Mouse (Mus musculus): ENCODE measurements around the gene Sema5b. TPM values are rescaled to one million over a fixed set of nuclear protein-coding genes. Genes with fewer than 3 reads are reported as not detected.

The Sema5b gene
- polyA plus RNA-seq, 1 experiment: not detected

DNA sequence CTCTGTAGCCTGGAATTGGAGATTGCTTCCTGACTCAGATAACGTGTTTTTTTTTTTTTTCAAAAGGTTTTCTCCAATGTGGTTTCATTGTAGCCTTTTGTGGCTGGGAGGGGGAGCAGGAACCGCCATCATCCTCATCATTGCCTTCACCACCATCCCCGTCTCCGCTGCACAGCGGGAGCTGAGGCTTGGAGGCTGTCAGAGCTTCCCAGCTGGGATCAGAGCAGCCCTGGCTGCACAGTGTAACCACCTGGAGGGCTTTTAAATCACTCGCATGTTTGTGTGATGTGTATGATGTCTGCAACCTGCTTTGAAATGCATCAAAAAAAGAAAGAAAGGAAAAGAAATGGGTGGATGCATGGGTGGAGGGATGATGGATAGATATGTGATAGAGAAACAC is 57.0 kb downstream of the Sema5b start:
- 62% methylated on average over 6 of the region's 6 CpGs for WGBS
- H3K4me1 ChIP-seq (ENCODE audit: control insufficient read depth, insufficient read depth, low read length): peaks cover 13% of the 10 kb centered on the region
- TF ChIP-seq POLR2A (IDR thresholded peaks at IDR 0.05; ENCODE audit: insufficient read depth, low read depth, low read length): no peak
- no peak overlapping the region for H3K4me3 ChIP-seq (ENCODE audit: insufficient read depth, low read depth, low read length)
- no peak overlapping the region for H3K27ac ChIP-seq (ENCODE audit: insufficient read depth, low read depth, low read length)

DNA sequence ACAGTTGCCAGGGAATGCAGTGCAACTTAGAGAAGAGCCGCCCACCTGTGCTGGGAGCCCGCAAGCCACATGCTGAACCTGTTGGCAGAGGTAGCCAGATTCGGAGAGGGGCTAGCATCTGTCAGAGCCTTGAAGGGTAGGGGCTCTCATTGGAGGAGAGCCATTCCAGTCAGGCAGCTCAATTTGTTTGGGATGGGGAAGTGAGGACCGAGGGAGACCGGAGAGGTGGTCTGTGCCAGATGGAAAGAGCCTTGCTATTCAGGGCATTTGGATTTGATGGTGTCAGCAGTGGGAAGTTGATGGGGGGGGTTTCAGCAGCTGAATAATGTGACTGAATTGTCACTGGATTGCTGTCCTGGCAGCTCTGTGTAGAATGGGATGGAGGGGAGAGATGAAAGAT is 57.9 kb downstream of the Sema5b start:
- Histone ChIP-seq H3K27ac (ENCODE audit: insufficient read depth, low read depth, low read length) (no peak overlapping the region), H3K4me1 (ENCODE audit: control insufficient read depth, insufficient read depth, low read length) (peaks cover 17% of the 10 kb centered on the region), H3K4me3 (ENCODE audit: insufficient read depth, low read depth, low read length) (no peak overlapping the region)
- TF ChIP-seq POLR2A (IDR thresholded peaks at IDR 0.05; ENCODE audit: insufficient read depth, low read depth, low read length) (no peak), CTCF (IDR thresholded peaks at IDR 0.05; ENCODE audit: insufficient read depth, low read depth, low read length) (no peak)
- WGBS: 69% methylated on average over 5 of the region's 5 CpGs

DNA sequence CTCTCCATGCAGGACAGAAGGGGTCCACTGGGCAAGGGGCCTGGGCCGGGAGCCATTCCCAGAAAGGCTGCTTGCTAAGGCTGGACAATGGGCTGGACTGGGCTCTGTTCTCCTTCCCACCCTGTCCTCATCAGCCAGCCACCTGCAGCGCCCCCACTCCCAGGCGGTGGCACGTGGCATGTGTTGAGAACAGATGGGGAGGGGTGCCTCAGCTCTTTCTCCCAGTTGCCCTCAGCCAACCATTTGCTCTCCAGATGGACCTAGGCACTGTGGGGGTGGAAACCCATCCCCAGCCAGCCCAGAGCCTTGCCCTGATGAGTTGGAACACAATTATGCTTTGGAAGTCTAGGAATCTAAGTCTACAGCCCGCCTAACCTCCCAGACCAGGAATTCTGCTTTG is 59.3 kb downstream of the Sema5b start:
- no peak overlapping the region for H3K27ac ChIP-seq (ENCODE audit: insufficient read depth, low read depth, low read length)
- H3K4me3 ChIP-seq (ENCODE audit: insufficient read depth, low read depth, low read length): no peak overlapping the region
- H3K4me1 ChIP-seq (ENCODE audit: control insufficient read depth, insufficient read depth, low read length): peaks cover 26% of the 10 kb centered on the region
- WGBS: 73% methylated on average over 5 of the region's 5 CpGs
- TF ChIP-seq CTCF (IDR thresholded peaks at IDR 0.05; ENCODE audit: insufficient read depth, low read depth, low read length) (no peak), POLR2A (IDR thresholded peaks at IDR 0.05; ENCODE audit: insufficient read depth, low read depth, low read length) (no peak)

DNA sequence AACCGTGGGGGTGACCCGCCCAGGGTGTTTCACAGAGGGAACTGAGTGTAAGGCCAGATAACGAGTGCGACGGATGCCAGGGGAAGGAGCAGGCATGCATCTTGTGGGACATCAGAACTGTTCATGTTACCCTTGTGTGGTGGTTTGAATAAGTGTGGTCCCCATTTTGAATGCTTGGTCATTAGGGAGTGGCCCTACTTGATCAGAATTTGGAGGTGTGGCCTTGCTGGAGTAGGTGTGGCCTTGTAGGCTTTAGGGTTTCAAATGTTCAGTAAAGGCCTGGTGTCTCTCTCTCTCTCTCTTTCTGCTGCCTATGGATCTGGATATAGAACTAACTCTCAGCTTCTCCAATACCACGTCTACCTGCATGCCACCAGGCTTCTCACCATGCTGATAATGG is 60.5 kb downstream of the Sema5b start:
- TF ChIP-seq POLR2A (IDR thresholded peaks at IDR 0.05; ENCODE audit: insufficient read depth, low read depth, low read length): no peak
- no peak for TF ChIP-seq CTCF (IDR thresholded peaks at IDR 0.05; ENCODE audit: insufficient read depth, low read depth, low read length)
- Histone ChIP-seq H3K4me3 (ENCODE audit: insufficient read depth, low read depth, low read length) (no peak overlapping the region), H3K4me1 (ENCODE audit: control insufficient read depth, insufficient read depth, low read length) (peaks cover 22% of the 10 kb centered on the region), H3K27ac (ENCODE audit: insufficient read depth, low read depth, low read length) (no peak overlapping the region)
- 90% methylated on average over 6 of the region's 6 CpGs for WGBS

DNA sequence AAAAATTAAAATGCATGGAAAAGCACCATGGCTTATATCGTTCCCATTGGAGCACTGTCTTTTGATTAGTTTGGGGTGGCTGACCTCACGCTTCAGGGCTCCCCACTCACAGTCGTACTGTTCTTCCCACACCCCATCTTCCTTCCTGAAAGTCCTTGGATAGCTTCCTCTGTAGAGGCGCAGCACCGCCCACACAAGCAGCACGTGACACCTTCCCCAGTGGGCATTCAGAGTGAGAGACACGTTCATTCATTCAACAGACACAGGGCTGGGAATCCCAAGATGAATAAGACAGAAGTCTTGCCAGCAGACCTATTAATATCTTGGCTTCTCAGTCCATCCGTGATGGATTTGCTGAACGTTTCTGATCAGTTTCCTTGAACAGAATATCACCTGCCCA is 61.6 kb downstream of the Sema5b start:
- TF ChIP-seq CTCF (IDR thresholded peaks at IDR 0.05; ENCODE audit: insufficient read depth, low read depth, low read length): no peak
- no peak for TF ChIP-seq POLR2A (IDR thresholded peaks at IDR 0.05; ENCODE audit: insufficient read depth, low read depth, low read length)
- WGBS: 68% methylated on average over 9 of the region's 9 CpGs
- H3K27ac ChIP-seq (ENCODE audit: insufficient read depth, low read depth, low read length): no peak overlapping the region
- H3K4me3 ChIP-seq (ENCODE audit: insufficient read depth, low read depth, low read length): no peak overlapping the region
- peaks cover 17% of the 10 kb centered on the region for H3K4me1 ChIP-seq (ENCODE audit: control insufficient read depth, insufficient read depth, low read length)

DNA sequence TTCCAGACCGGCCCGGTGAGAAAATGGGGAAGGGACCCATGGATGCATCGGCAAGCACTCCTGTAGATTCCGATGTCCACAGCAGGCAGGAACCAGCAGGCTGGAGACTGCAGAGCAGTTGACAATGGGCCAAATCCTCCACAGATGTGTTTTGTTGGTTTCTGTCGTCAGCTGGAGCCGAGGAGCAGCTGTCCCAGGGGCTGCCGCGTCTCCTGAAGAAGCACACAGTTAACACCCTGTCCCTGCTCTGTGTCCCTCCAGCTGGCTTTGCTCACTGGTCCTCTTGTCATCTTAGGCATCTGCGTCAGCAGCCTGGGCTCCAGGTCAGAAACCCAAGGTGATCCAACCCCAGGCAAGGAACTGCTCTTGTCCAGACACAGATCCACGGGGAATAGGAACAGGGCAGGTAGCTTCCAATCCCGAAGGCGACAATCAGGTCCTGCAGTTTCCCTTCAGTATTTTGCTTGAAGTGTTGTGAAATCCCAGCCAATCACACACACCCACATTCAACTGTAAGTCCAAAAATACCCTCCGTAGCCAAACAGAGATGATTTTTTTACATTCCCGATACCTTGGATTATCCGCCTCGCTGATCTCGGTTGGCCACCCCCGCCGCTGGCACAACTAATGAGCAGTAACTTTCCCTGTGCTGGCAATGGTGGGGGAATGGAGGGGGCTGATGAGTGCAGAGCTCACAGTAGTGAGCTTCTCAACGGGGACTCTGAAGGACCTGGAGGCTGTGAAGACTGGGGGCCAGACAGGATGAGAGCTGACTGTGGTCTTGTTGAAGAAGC is 63.0 kb downstream of the Sema5b start:
- H3K4me3 ChIP-seq (ENCODE audit: insufficient read depth, low read depth, low read length): no peak overlapping the region
- 42% methylated on average over 20 of the region's 20 CpGs for WGBS
- TF ChIP-seq CTCF (IDR thresholded peaks at IDR 0.05; ENCODE audit: insufficient read depth, low read depth, low read length) (no peak), POLR2A (IDR thresholded peaks at IDR 0.05; ENCODE audit: insufficient read depth, low read depth, low read length) (no peak)
- H3K4me1 ChIP-seq (ENCODE audit: control insufficient read depth, insufficient read depth, low read length): peaks cover 25% of the 10 kb centered on the region
- no peak overlapping the region for H3K27ac ChIP-seq (ENCODE audit: insufficient read depth, low read depth, low read length)

DNA sequence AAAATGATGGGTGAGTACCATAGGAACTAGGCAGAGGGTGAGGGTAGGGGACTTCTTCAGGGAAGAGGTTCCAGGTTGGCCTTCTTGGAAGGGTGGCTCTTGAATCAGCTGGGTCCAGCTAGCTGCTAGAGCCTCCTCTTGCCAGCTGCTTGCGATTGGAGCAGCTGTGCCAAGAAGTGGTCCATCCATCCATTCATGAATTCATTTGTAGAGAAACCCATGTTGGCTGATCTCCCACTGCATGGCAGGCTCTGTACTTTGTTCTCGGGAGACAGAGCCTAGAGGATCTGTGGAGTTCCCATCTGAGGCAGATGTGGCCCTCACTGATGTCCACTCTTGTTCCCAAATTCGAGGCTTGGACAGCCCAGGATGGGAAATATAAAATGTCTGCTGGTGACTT is 66.3 kb downstream of the Sema5b start:
- peaks cover 24% of the 10 kb centered on the region for H3K4me1 ChIP-seq (ENCODE audit: control insufficient read depth, insufficient read depth, low read length)
- no peak overlapping the region for H3K4me3 ChIP-seq (ENCODE audit: insufficient read depth, low read depth, low read length)
- 69% methylated on average over 3 of the region's 3 CpGs for WGBS
- no peak overlapping the region for H3K27ac ChIP-seq (ENCODE audit: insufficient read depth, low read depth, low read length)
- TF ChIP-seq POLR2A (IDR thresholded peaks at IDR 0.05; ENCODE audit: insufficient read depth, low read depth, low read length) (no peak), CTCF (IDR thresholded peaks at IDR 0.05; ENCODE audit: insufficient read depth, low read depth, low read length) (no peak)

DNA sequence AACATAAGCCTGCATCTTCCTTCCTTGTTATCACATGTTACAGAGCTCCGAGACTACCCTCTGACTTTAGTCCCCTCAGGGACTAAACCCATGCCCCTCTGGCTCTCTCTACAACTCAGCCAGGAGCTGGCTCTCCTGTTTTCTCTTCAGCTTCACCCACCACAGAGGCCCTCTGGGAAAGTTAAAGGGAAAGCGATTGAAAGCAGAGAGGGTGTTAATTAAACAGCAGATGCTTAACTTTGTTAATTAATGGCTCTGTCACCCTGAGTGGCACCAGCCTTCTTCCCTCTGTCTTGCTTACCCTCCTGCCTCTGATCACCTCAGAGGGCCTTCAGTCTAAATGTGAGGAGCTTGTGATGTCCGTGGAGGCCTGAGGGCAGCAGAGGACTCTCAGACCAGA is 67.3 kb downstream of the Sema5b start:
- Histone ChIP-seq H3K4me1 (ENCODE audit: control insufficient read depth, insufficient read depth, low read length) (peaks cover 24% of the 10 kb centered on the region), H3K4me3 (ENCODE audit: insufficient read depth, low read depth, low read length) (no peak overlapping the region), H3K27ac (ENCODE audit: insufficient read depth, low read depth, low read length) (no peak overlapping the region)
- WGBS: 50% methylated on average over 3 of the region's 3 CpGs
- TF ChIP-seq CTCF (IDR thresholded peaks at IDR 0.05; ENCODE audit: insufficient read depth, low read depth, low read length) (no peak), POLR2A (IDR thresholded peaks at IDR 0.05; ENCODE audit: insufficient read depth, low read depth, low read length) (no peak)

DNA sequence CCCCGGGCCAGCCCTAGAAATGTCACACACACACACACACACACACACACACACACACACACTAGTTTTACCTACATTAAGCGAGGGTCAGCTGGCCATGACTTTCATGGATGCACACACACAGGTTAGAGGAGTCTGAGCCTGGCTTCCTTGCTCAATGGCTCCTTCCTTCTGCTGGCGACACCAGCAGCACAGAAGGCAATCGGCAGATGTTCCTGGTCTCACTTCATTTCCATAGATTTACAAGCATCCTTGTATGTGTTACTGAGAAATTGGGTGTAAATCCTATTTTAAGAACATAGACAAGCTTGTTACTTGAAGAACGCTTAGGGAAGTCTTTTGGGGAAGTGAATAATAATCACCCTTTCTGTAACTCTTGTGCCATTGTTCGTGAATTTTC is 68.6 kb downstream of the Sema5b start:
- 77% methylated on average over 6 of the region's 6 CpGs for WGBS
- Histone ChIP-seq H3K27ac (ENCODE audit: insufficient read depth, low read depth, low read length) (no peak overlapping the region), H3K4me1 (ENCODE audit: control insufficient read depth, insufficient read depth, low read length) (peaks cover 24% of the 10 kb centered on the region), H3K4me3 (ENCODE audit: insufficient read depth, low read depth, low read length) (no peak overlapping the region)
- TF ChIP-seq CTCF (IDR thresholded peaks at IDR 0.05; ENCODE audit: insufficient read depth, low read depth, low read length) (no peak), POLR2A (IDR thresholded peaks at IDR 0.05; ENCODE audit: insufficient read depth, low read depth, low read length) (no peak)
